Mouse (Mus musculus) G1E (cell line): Measurements from ENCODE around the gene Apof. TPM values are rescaled to one million over a fixed set of nuclear protein-coding genes. Genes with fewer than 3 reads are reported as not detected.

Experiments used
- ATAC-seq: 2 replicates; pipeline ENCODE4 v1.8.0; 2016; ENCODE audit warnings: mild to moderate bottlenecking; ENCODE audit not compliant: insufficient number of reproducible peaks, poor library complexity, low FRiP score, severe bottlenecking; ENCODE audit errors: extremely low read depth
- DNase-seq: peaks from one replicate; pipeline ENCODE4 v3.0.0; 2012; ENCODE audit warnings: low spot score
- H3K27me3 ChIP-seq: 2 replicates; pipeline ENCODE4 v1.6.1; 2012; ENCODE audit warnings: mild to moderate bottlenecking, low read length, inconsistent platforms; ENCODE audit not compliant: insufficient read depth
- H3K36me3 ChIP-seq: replicated peaks from 2 replicates; pipeline ENCODE3; 2012; ENCODE audit warnings: mild to moderate bottlenecking, inconsistent platforms
- H3K4me1 ChIP-seq: 2 replicates; pipeline ENCODE4 v1.6.1; 2012; ENCODE audit warnings: low read depth, low read length, inconsistent platforms, mixed read lengths; ENCODE audit not compliant: insufficient read depth
- H3K4me3 ChIP-seq: 2 replicates; pipeline ENCODE4 v1.5.1; 2012; ENCODE audit warnings: low read depth, mild to moderate bottlenecking, inconsistent platforms, low read length, moderate library complexity, mixed read lengths
- H3K9me3 ChIP-seq: replicated peaks from 2 replicates; pipeline ENCODE4 v1.6.1; 2012; ENCODE audit warnings: inconsistent platforms
- CTCF ChIP-seq: IDR thresholded peaks from 2 replicates; pipeline ENCODE4 v1.5.1; 2012; ENCODE audit warnings: low read depth, low read length, inconsistent platforms, mixed read lengths
- GATA1 ChIP-seq: IDR thresholded peaks from 2 replicates; pipeline ENCODE4 v1.6.1; 2012; ENCODE audit warnings: borderline replicate concordance, low read length, inconsistent platforms, mixed read lengths
- GATA2 ChIP-seq: IDR thresholded peaks from 2 replicates; pipeline ENCODE4 v1.6.1; 2012; ENCODE audit warnings: low read depth, low read length, inconsistent platforms, borderline replicate concordance
- POLR2AphosphoS5 ChIP-seq: IDR thresholded peaks from 2 replicates; pipeline ENCODE4 v1.6.1; 2012; ENCODE audit warnings: low read depth, low read length, inconsistent platforms; ENCODE audit not compliant: insufficient replicate concordance
- TAL1 ChIP-seq: conservative IDR thresholded peaks from 2 replicates; pipeline ENCODE4 v1.6.1; 2012; ENCODE audit warnings: low read depth, low read length, inconsistent platforms, mixed read lengths
- polyA plus RNA-seq: library from polyadenylated mRNA; stranded (reverse); fragments of >175 nt; gene quantifications from 2 replicates; pipeline ENCODE4 v1.2.3, GENCODE M21; 2012
- total RNA-seq, 2 experiments: library from RNA; stranded (forward) in 1 of 2; stranded (reverse) in 1 of 2; fragments of 200-1000 nt in 1 of 2; fragments of >200 nt in 1 of 2; fragmentation: Nextera tagmentation in 1 of 2; gene quantifications; 2 replicates each; pipeline ENCODE4 v1.2.3; 2014 to 2017

Gene Apof
- total and polyA plus RNA-seq, 3 experiments: 0.16 TPM; not detected in 2

GRCm38 (mm10) chr10:128239140-128239539, 29.3 kb upstream of the Apof start:
- no peaks in the 10 kb centered on the region for H3K9me3 ChIP-seq

DNA sequence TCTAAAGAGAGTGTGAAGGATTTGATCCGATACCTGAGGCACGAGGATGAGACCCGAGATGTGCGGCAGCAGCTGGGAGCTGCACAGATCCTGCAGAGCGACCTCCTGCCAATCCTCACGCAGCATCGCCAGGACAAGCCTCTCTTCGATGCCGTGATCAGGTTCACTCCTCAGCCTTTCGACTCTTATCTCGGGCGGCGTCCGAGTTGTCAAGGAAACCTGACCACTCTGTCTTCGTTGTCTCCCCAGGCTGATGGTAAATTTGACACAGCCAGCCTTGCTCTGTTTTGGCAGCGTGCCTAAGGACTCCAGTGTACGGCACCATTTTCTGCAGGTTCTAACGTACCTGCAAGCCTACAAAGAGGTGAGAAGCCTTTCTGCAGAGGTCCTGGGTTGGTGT, 28.3 kb upstream of the Apof start:
- TF ChIP-seq CTCF (no peak), GATA1 (no peak), GATA2 (no peak), TAL1 (no peak), POLR2AphosphoS5 (no peak)
- peaks cover 86% of the 10 kb centered on the region for H3K36me3 ChIP-seq
- H3K27me3 ChIP-seq: no peaks in the 10 kb centered on the region
- H3K4me1 ChIP-seq: peaks cover 15% of the 10 kb centered on the region
- ATAC-seq: no peak
- H3K4me3 ChIP-seq: no peak overlapping the region
- no peaks in the 10 kb centered on the region for H3K9me3 ChIP-seq
- DNase-seq: no peak

More at GRCm38 (mm10) chr10:128239140-128239539, 29.3 kb upstream of the Apof start:
- Histone ChIP-seq H3K27me3 (no peaks in the 10 kb centered on the region), H3K36me3 (peaks cover 85% of the 10 kb centered on the region), H3K4me1 (peaks cover 21% of the 10 kb centered on the region), H3K4me3 (no peak overlapping the region)
- no peak for DNase-seq
- TF ChIP-seq CTCF (no peak), TAL1 (no peak), GATA2 (no peak), POLR2AphosphoS5 (no peak), GATA1 (no peak)
- no peak for ATAC-seq

DNA sequence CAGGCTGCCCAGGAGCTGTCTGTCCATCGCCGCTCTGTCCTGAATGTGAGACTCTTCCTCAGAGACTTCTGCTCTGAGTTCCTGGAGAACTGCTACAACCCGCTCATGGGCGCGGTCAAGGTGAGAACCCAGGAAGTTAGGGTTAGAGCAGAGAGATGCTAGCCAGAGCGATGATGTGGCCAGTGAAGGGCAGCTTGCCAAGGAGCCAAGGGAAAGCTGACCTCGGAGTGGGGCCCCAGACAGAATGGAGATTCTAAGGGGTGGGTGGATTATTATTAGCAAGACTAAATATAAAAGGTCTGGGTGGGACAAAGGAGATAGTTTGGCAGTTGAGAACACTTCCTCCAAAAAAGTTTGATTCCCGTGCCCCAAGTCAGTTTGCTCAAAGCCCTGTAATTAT, 25.2 kb upstream of the Apof start:
- Histone ChIP-seq H3K9me3 (no peaks in the 10 kb centered on the region), H3K4me3 (no peak overlapping the region), H3K27me3 (no peaks in the 10 kb centered on the region), H3K36me3 (peaks cover 97% of the 10 kb centered on the region), H3K4me1 (peaks cover 2% of the 10 kb centered on the region; the same call in 1 of the 2 replicates)
- DNase-seq (no peak), ATAC-seq (no peak)
- TF ChIP-seq POLR2AphosphoS5 (no peak), TAL1 (no peak), GATA1 (no peak), CTCF (no peak), GATA2 (no peak)

- TF ChIP-seq CTCF (no peak), GATA1 (no peak), GATA2 (no peak), TAL1 (no peak), POLR2AphosphoS5 (no peak)
- DNase-seq (no peak), ATAC-seq (no peak)
- no peaks in the 10 kb centered on the region for H3K9me3 ChIP-seq
- H3K27me3 ChIP-seq: no peaks in the 10 kb centered on the region
- H3K4me1 ChIP-seq: no peaks in the 10 kb centered on the region; the same call in 1 of the 2 replicates
- peaks cover 99% of the 10 kb centered on the region for H3K36me3 ChIP-seq
- H3K4me3 ChIP-seq: no peak overlapping the region
These were observed 24.4 kb upstream of the Apof start for GRCm38 (mm10) chr10:128244121-128244520.

- no peak overlapping the region for H3K4me3 ChIP-seq
These were observed 21.3 kb upstream of the Apof start for GRCm38 (mm10) chr10:128247020-128247732.

DNA sequence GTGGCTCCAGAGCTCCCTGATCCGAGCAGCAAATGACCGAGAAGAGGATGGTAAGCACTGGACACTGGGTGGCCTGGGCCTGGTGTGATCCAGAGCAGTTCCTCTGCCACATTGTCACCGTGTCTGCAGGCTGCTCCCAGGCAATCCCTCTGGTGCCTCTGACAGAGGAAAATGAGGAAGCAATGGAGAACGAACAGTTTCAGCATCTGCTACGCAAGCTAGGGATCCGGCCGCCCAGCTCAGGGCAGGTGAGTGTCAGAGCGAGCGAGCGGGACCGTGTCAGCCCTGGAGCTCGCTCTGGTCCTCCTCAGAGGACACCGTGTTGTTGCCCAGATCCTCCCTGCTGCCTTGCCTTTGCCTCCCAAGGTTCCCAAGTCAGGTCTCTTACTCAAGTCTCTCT, 17.9 kb upstream of the Apof start:
- Histone ChIP-seq H3K4me3 (no peak overlapping the region), H3K36me3 (peaks cover 84% of the 10 kb centered on the region), H3K9me3 (no peaks in the 10 kb centered on the region), H3K27me3 (no peaks in the 10 kb centered on the region), H3K4me1 (no peaks in the 10 kb centered on the region)
- DNase-seq (no peak), ATAC-seq (no peak)
- TF ChIP-seq GATA1 (no peak), POLR2AphosphoS5 (no peak), CTCF (no peak), TAL1 (no peak), GATA2 (no peak)

More at GRCm38 (mm10) chr10:128247020-128247732, 21.3 kb upstream of the Apof start:
- ATAC-seq: no peak
- Histone ChIP-seq H3K4me1 (no peaks in the 10 kb centered on the region), H3K27me3 (no peaks in the 10 kb centered on the region), H3K36me3 (peaks cover 100% of the 10 kb centered on the region), H3K9me3 (no peaks in the 10 kb centered on the region)
- TF ChIP-seq GATA1 (no peak), GATA2 (no peak), POLR2AphosphoS5 (no peak), CTCF (no peak)
- no peak for DNase-seq
